Mouse (Mus musculus): ENCODE data around the gene Thbs4. TPM values are rescaled to one million over a fixed set of nuclear protein-coding genes. Genes with fewer than 3 reads are reported as not detected.

Thbs4 gene
- total RNA-seq (2023), result under 1 TPM in 1 of 2 experiments, not detected in 1; 0.20 TPM

GRCm38 (mm10) chr13:92794462-92795214, at the start of gene Thbs4:
TSS of gene Thbs4 (minus strand) at chr13:92794818.

Other genes starting within 250 kb of the Thbs4 start
- gene Spz1, start 218.6 kb downstream of the Thbs4 start, total RNA-seq (2023), result not detected
- gene Serinc5, start 183.7 kb downstream of the Thbs4 start, total RNA-seq (2023), result 10 to 100 TPM; 27.5 to 29.1 TPM
- 1 to 10 TPM; 2.0 to 4.0 TPM for gene Mtx3, start 49.9 kb upstream of the Thbs4 start, total RNA-seq (2023)

Measured in neutrophil, adult 83 days (primary cell).